Mouse (Mus musculus) leukemia stem cell, adult 10-12 weeks (primary cell): Measurements from ENCODE around the gene 1700011L22Rik. TPM values are rescaled to one million over a fixed set of nuclear protein-coding genes. Genes with fewer than 3 reads are reported as not detected.

ENCODE experiments used
- polyA plus RNA-seq: library from polyadenylated mRNA; stranded (reverse); fragments of >175 nt; gene quantifications from 2 replicates; pipeline ENCODE4 v1.2.3, GENCODE M21; 2012; ENCODE audit warnings: low replicate concordance

1700011L22Rik gene
- not detected in 2 replicates for polyA plus RNA-seq

DNA sequence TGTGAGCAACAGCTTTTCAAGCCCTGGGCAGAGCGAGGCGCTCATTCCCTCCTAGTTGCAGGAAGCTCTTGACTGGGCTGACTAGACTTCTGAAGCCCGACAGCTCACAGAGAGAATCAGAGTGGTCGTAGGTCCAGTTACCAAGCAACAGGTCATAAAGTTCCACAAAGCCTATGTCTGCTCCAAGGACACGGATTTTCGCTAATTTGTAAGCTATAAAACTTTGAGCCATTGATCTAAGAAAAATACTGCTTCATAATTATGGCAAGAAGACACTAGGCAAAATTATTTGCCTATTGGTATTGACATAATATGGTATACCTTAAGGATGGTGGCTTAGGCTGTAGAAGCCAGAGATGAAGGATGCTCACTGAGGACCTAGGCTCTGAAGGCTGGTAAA lies at the start of gene 1700011L22Rik:
Gene 1700011L22Rik, minus strand, starts transcription at position 101 of the 400 bp plus-strand sequence.

DNA sequence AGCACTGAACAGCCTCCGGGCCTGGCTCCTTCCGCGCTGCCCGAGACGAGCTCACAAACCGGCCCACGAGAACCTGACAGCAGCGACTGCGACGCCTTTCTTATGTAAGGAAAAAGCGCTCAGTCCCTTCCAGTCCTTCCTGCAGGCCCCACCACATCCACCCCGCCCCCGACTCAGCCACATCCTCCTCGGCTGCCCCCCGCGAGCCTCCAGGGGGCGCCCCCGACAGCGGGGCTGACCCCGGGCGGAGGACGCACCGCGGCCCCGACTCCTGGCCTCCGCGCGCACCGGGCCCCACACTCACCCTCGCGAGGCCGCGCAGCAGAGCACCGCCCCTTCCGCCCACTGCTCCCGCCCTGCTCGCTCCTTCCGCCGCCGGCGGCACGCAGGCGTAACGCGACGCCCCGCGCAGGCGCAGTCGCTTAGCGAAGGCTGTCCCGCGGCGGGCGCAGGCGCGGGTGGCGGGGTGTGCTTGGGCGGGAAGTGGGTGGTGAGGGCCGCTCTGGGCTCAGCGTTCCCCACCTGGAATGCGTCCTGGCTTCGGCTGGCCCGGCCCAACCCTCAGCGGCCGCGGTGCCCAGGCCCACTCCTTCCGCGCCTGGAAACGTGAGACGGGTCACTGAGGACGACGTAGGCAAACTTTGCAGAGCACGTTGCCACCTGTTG lies 46.4 kb upstream of the 1700011L22Rik start, which contains the start of gene Mmaa:
Gene Mmaa, minus strand, starts transcription at position 328 of the 666 bp plus-strand sequence.

Other genes starting within 250 kb of the 1700011L22Rik start
- 0.54 and 0.55 TPM in 2 replicates for gene Zfp827, start 220.1 kb downstream of the 1700011L22Rik start, polyA plus RNA-seq
- gene Mmaa, start 46.4 kb upstream of the 1700011L22Rik start, polyA plus RNA-seq: 0.16 and 0.33 TPM in 2 replicates
- gene Smad1, start 150.9 kb upstream of the 1700011L22Rik start, polyA plus RNA-seq: 12.9 and 15.5 TPM in 2 replicates